Mouse (Mus musculus) embryonic facial prominence, embryonic 13.5 days (tissue): ENCODE measurements around the gene Plcg1. TPM values are rescaled to one million over a fixed set of nuclear protein-coding genes. Genes with fewer than 3 reads are reported as not detected.

ENCODE experiments used
- ATAC-seq: fragments of 200-750 bp; cut with Nextera tagmentation; 2 replicates; pipeline ENCODE4 v1.8.0; 2017; ENCODE audit warnings: low read depth; ENCODE audit not compliant: insufficient number of reproducible peaks, insufficient read depth, low FRiP score, low TSS enrichment
- H3K27ac ChIP-seq: fragments of 300-500 bp; sonication (generic); 2 replicates; pipeline ENCODE4 v1.5.1; 2015; ENCODE audit warnings: moderate library complexity, mild to moderate bottlenecking, inconsistent platforms
- H3K27me3 ChIP-seq: fragments of 300-500 bp; sonication (generic); 2 replicates; pipeline ENCODE4 v1.6.1; 2015; ENCODE audit warnings: mild to moderate bottlenecking, inconsistent platforms
- H3K36me3 ChIP-seq: fragments of 300-500 bp; sonication (generic); 2 replicates; pipeline ENCODE4 v1.6.1; 2015; ENCODE audit warnings: mild to moderate bottlenecking, inconsistent platforms
- H3K4me1 ChIP-seq: fragments of 300-500 bp; sonication (generic); 2 replicates; pipeline ENCODE4 v1.6.1; 2015; ENCODE audit warnings: inconsistent platforms
- H3K4me2 ChIP-seq: fragments of 300-500 bp; sonication (generic); 2 replicates; pipeline ENCODE4 v1.6.1; 2015; ENCODE audit warnings: moderate library complexity, mild to moderate bottlenecking, inconsistent platforms
- H3K4me3 ChIP-seq: fragments of 300-500 bp; sonication (generic); 2 replicates; pipeline ENCODE4 v1.5.1; 2015; ENCODE audit warnings: mild to moderate bottlenecking, inconsistent platforms
- H3K9ac ChIP-seq: fragments of 300-500 bp; sonication (generic); 2 replicates; pipeline ENCODE4 v1.6.1; 2015; ENCODE audit warnings: mild to moderate bottlenecking, inconsistent platforms
- H3K9me3 ChIP-seq: fragments of 300-500 bp; sonication (generic); 2 replicates; pipeline ENCODE4 v1.6.1; 2016; ENCODE audit warnings: inconsistent platforms
- WGBS: fragments of 180-500 bp; shearing (Covaris S2); methylation state at CpG from one replicate; pipeline ENCODE4 v1.1.7; 2015; ENCODE audit warnings: mixed read lengths; 5-methylcytosine and 5-hydroxymethylcytosine counted together
- polyA plus RNA-seq: library from polyadenylated mRNA; unstranded; fragments of >200 nt; fragmentation: Nextera tagmentation; extraction: Ambion mirVana; gene quantifications from 2 replicates; pipeline ENCODE4 v1.2.1, GENCODE M21; 2015

Gene Plcg1
- polyA plus RNA-seq, 1 experiment from 2014 or later = 64.0 TPM

- 67% methylated on average over 3 of the region's 3 CpGs for WGBS
- ATAC-seq = no peak
Observed at GRCm38 (mm10) chr2:160806091-160806521, 75.0 kb downstream of the Plcg1 start.

DNA sequence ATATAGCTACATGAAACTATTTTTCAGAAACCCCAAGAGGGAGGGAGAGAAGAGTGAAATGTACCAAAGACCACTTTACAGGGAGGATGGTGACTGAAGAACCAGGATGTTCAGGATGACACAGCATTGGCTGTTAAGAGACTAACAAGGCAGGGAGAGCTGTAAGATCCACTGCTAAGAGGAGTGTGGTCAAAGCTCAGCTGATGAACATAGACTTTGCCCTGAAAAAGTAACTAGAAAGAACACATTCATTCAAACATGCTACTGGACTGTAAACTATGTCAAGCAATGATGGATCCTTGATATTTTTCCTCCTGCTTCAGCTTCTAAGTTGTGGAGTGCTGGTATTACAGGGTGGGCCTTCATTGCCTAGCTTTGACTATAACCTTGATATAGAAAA lies 79.3 kb downstream of the Plcg1 start:
- no peaks in the 10 kb centered on the region for H3K9me3 ChIP-seq
- no peaks in the 10 kb centered on the region for H3K36me3 ChIP-seq
- no peak for ATAC-seq
- no peak overlapping the region for H3K9ac ChIP-seq
- H3K27ac ChIP-seq = no peak overlapping the region
- no peak overlapping the region for H3K4me2 ChIP-seq
- H3K4me3 ChIP-seq = no peak overlapping the region
- H3K27me3 ChIP-seq = no peaks in the 10 kb centered on the region
- no peaks in the 10 kb centered on the region for H3K4me1 ChIP-seq

More at GRCm38 (mm10) chr2:160806091-160806521, 75.0 kb downstream of the Plcg1 start:
- Histone ChIP-seq H3K27ac (no peak overlapping the region), H3K4me2 (no peak overlapping the region), H3K4me1 (no peaks in the 10 kb centered on the region), H3K36me3 (no peaks in the 10 kb centered on the region), H3K9me3 (no peaks in the 10 kb centered on the region), H3K4me3 (no peak overlapping the region), H3K27me3 (no peaks in the 10 kb centered on the region), H3K9ac (no peak overlapping the region)

- Histone ChIP-seq H3K4me3 (no peak overlapping the region), H3K36me3 (no peaks in the 10 kb centered on the region), H3K4me1 (no peaks in the 10 kb centered on the region), H3K9ac (no peak overlapping the region), H3K27me3 (no peaks in the 10 kb centered on the region), H3K9me3 (no peaks in the 10 kb centered on the region), H3K4me2 (no peak overlapping the region), H3K27ac (no peak overlapping the region)
- 77% methylated on average over 1 of the region's 1 CpGs for WGBS
- no peak for ATAC-seq
Observed at GRCm38 (mm10) chr2:160810802-160811201, 79.7 kb downstream of the Plcg1 start.

Other genes starting within 250 kb of the Plcg1 start
- 105 and 107 TPM in 2 replicates for gene Top1, start 85.4 kb upstream of the Plcg1 start, polyA plus RNA-seq
- gene Zhx3, start 141.7 kb downstream of the Plcg1 start, polyA plus RNA-seq = 12.6 and 12.7 TPM in 2 replicates
- 2.1 and 2.4 TPM in 2 replicates for gene Lpin3, start 149.4 kb downstream of the Plcg1 start, polyA plus RNA-seq
- 25.0 and 27.0 TPM in 2 replicates for gene Emilin3, start 181.0 kb downstream of the Plcg1 start, polyA plus RNA-seq